Mouse (Mus musculus): Measurements from ENCODE around the gene Lyg1.

DNA sequence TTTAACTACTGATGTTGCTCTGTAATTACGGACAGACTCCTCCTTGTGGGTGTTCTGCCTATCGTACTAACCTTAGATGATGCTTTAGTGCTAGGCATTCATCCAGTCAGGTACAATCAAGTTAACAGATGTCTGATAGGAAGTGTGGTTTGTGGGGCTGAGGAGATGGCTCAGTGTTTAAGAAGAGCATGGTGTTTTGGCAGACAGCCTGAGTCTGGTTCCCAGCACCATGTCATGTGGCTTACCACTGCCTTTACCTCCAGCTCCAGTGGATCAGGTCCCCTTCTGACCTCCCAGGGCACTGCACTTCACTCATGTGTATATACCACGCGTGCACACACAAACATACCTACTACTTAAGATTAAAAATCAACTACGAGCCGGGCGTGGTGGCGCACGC lies 44.4 kb upstream of the Lyg1 start:
- no peak for TF ChIP-seq CTCF (conservative IDR thresholded peaks at IDR 0.05; ENCODE audit: low read length)
- no peak for TF ChIP-seq POU5F1 (IDR thresholded peaks at IDR 0.05; ENCODE audit: borderline replicate concordance, low read length)
- no peak for TF ChIP-seq NANOG (IDR thresholded peaks at IDR 0.05; ENCODE audit: borderline replicate concordance, low read length)

Measured in E14TG2a.4 (cell line).